Mouse (Mus musculus) stomach, postnatal 0 days (tissue): ENCODE measurements around the gene Tmsb10. TPM values are rescaled to one million over a fixed set of nuclear protein-coding genes. Genes with fewer than 3 reads are reported as not detected.

ENCODE experiments used
- ATAC-seq: fragments of 200-750 bp; cut with Nextera tagmentation; 2 replicates; pipeline ENCODE4 v1.8.0; 2017; ENCODE audit not compliant: low FRiP score, low TSS enrichment
- DNase-seq: peaks from one replicate; pipeline ENCODE4 v3.0.0-alpha.2; 2016; ENCODE audit warnings: low spot score
- H3K27ac ChIP-seq: fragments of 300-500 bp; sonication (generic); replicated peaks from 2 replicates; pipeline ENCODE4 v1.5.1; 2014; ENCODE audit warnings: mild to moderate bottlenecking, control low read depth
- H3K27me3 ChIP-seq: fragments of 300-500 bp; sonication (generic); 2 replicates; pipeline ENCODE4 v1.6.1; 2014; ENCODE audit warnings: low read length; ENCODE audit not compliant: control insufficient read depth, insufficient read depth
- H3K36me3 ChIP-seq: fragments of 300-500 bp; sonication (generic); 2 replicates; pipeline ENCODE4 v1.6.1; 2014; ENCODE audit warnings: low read length, mixed read lengths; ENCODE audit not compliant: control insufficient read depth, insufficient read depth
- H3K4me1 ChIP-seq: fragments of 300-500 bp; sonication (generic); replicated peaks from 2 replicates; pipeline ENCODE4 v1.6.1; 2014; ENCODE audit warnings: antibody characterized with exemption; ENCODE audit not compliant: control insufficient read depth, insufficient read depth
- H3K4me2 ChIP-seq: fragments of 300-500 bp; sonication (generic); replicated peaks from 2 replicates; pipeline ENCODE4 v1.6.1; 2014; ENCODE audit warnings: low read depth, mild to moderate bottlenecking, control low read depth, moderate library complexity
- H3K4me3 ChIP-seq: fragments of 300-500 bp; sonication (generic); 2 replicates; pipeline ENCODE4 v1.5.1; 2014; ENCODE audit warnings: low read depth, low read length, control low read depth
- H3K9ac ChIP-seq: fragments of 300-500 bp; sonication (generic); 2 replicates; pipeline ENCODE4 v1.6.1; 2014; ENCODE audit warnings: mild to moderate bottlenecking, low read length, control low read depth, mixed read lengths
- H3K9me3 ChIP-seq: fragments of 300-500 bp; sonication (generic); 2 replicates; pipeline ENCODE4 v1.6.1; 2016; ENCODE audit warnings: low read length; ENCODE audit not compliant: control insufficient read depth
- CTCF ChIP-seq: IDR thresholded peaks from 2 replicates; pipeline ENCODE4 v1.5.1; 2016; ENCODE audit warnings: antibody characterized with exemption, low read depth, mild to moderate bottlenecking, moderate library complexity
- EP300 ChIP-seq: optimal IDR thresholded peaks from 2 replicates; pipeline ENCODE3; 2016; ENCODE audit warnings: antibody characterized with exemption
- WGBS: fragments of 180-500 bp; shearing (Covaris S2); extraction: QIAGEN DNeasy Blood & Tissue Kit; methylation state at CpG from one replicate; pipeline ENCODE4 v1.1.7; 2014; 5-methylcytosine and 5-hydroxymethylcytosine counted together
- polyA plus RNA-seq: library from polyadenylated mRNA; unstranded; fragments of >200 nt; fragmentation: Nextera tagmentation; extraction: Ambion mirVana; gene quantifications from 2 replicates; pipeline ENCODE4 v1.2.1, GENCODE M21; 2015

Tmsb10 gene
- polyA plus RNA-seq, 1 experiment from 2014 or later, result 1,685 TPM

- H3K27me3 ChIP-seq, result no peaks in the 10 kb centered on the region
- 11% methylated on average over 9 of the region's 9 CpGs for WGBS
- H3K27ac ChIP-seq, result peak overlapping the region; percentile 88
- no peak overlapping the region for H3K9ac ChIP-seq
- no peaks in the 10 kb centered on the region for H3K36me3 ChIP-seq
- peak; percentile 84 for DNase-seq
- H3K9me3 ChIP-seq, result no peaks in the 10 kb centered on the region
- H3K4me3 ChIP-seq, result no peak overlapping the region
- peak; percentile 92 for ATAC-seq
- no peak overlapping the region; the same call in 1 of the 2 replicates for H3K4me2 ChIP-seq
- TF ChIP-seq EP300, result no peak
- no peak for TF ChIP-seq CTCF
- peaks cover 6% of the 10 kb centered on the region for H3K4me1 ChIP-seq
Observed at GRCm38 (mm10) chr6:72926755-72927482, 31.6 kb downstream of the Tmsb10 start.

DNA sequence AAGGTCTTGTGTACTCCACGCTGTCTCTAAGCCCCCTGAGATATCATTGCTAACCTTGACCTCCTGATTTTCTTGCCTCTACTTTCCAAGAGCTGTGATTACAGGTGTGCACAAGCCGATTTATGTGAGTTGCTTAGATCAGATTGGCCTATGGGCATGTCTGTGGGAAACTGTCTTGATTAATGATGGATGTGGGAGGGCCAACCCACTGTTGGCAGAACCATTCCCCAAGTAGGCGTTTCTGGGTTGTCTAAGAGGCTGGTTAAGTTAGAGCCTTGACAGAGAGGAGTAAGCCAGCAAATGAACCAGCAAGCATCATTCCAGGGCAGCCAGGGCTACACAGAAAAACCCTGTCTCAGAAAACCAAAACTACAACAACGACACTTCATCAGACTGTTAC is 32.5 kb downstream of the Tmsb10 start:
- Histone ChIP-seq H3K4me2 (no peak overlapping the region), H3K4me3 (no peak overlapping the region), H3K9me3 (no peaks in the 10 kb centered on the region), H3K36me3 (no peaks in the 10 kb centered on the region), H3K4me1 (peaks cover 6% of the 10 kb centered on the region), H3K9ac (no peak overlapping the region), H3K27ac (peak overlapping the region; percentile 80), H3K27me3 (no peaks in the 10 kb centered on the region)
- ATAC-seq, result no peak
- WGBS, result 59% methylated on average over 4 of the region's 4 CpGs
- no peak for TF ChIP-seq EP300
- DNase-seq, result no peak

DNA sequence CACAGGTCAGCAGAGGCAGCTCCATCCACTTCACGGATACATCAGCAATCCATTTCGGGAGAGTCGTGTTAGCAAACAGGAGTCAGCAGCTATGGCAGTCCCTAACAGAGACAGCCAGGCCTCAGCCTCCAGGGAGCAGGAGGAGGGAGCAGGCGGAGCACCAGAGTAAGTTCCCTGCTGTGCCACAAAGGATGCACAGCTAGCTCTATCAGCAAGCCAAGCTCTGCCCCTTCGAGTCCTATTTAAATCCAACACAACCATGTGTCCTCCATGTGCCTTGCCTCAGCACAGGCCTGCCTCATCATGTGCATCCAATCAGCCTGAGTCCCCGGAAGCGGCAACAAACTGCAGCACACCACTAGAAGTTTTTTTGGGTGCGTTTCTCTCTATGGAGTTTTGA is 35.2 kb downstream of the Tmsb10 start:
- no peak for DNase-seq

DNA sequence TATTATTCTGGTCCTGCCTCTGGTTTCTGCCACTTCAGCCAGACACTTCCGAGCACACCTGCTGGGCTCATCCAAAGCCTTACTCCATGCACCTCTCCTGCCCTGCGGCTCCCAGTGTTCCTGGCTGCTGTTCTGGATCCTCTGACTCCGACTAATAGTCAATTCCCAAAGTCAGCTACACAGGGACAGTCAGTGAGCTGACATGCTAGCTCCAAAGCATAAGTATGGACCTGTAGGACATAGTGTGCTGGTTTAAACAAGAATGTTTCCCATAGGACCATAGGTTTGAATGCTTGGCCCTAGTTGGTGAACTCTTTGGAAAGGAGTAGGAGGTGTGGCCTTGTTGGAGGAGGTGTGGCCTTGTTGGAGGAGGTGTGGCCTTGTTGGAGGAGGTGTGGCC is 37.5 kb downstream of the Tmsb10 start:
- no peak overlapping the region for H3K9ac ChIP-seq
- no peak for DNase-seq
- H3K4me1 ChIP-seq, result no peaks in the 10 kb centered on the region
- 0 out of 2 replicates have a peak, but pooled peaks have one; percentile 42 for ATAC-seq
- H3K9me3 ChIP-seq, result no peaks in the 10 kb centered on the region
- TF ChIP-seq CTCF, result no peak
- TF ChIP-seq EP300, result no peak
- no peaks in the 10 kb centered on the region for H3K36me3 ChIP-seq
- no peak overlapping the region for H3K4me3 ChIP-seq
- no peaks in the 10 kb centered on the region for H3K27me3 ChIP-seq
- H3K27ac ChIP-seq, result no peak overlapping the region
- H3K4me2 ChIP-seq, result no peak overlapping the region
- WGBS, result 90% methylated on average over 3 of the region's 3 CpGs

More for the DNA sequence above, 35.2 kb downstream of the Tmsb10 start:
- Histone ChIP-seq H3K4me1 (peaks cover 6% of the 10 kb centered on the region), H3K9me3 (no peaks in the 10 kb centered on the region), H3K4me2 (no peak overlapping the region), H3K36me3 (no peaks in the 10 kb centered on the region), H3K4me3 (no peak overlapping the region), H3K27me3 (no peaks in the 10 kb centered on the region), H3K27ac (no peak overlapping the region), H3K9ac (no peak overlapping the region)
- no peak for TF ChIP-seq EP300
- TF ChIP-seq CTCF, result no peak
- no peak for ATAC-seq
- WGBS, result 88% methylated on average over 8 of the region's 8 CpGs

DNA sequence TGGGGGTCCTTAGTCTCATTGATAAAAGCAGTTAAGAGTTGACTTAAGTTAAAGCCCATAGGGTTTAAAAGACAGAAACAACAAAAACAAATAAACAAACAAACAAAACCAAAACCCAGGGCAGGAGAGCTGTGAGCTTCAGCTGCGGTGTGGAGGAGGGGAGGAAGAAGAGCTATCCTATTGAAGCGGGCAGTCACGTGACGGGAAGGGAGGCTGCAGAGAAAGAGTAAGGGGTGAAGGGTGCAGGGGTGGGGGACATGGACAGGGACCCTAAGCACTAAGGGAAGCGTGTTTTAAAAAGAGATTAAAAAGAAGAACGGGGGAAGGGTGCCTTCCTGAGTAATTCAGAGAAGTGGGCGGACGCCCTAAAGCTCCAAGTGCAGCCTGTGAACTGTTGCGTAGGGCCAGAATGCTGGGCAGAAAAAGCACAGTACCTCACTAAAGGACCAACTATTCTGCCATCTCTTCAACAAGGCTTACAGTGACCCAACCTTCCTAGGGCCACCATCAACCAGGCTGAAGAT is 40.0 kb downstream of the Tmsb10 start:
- Histone ChIP-seq H3K9ac (no peak overlapping the region), H3K27me3 (no peaks in the 10 kb centered on the region), H3K27ac (no peak overlapping the region), H3K4me1 (no peaks in the 10 kb centered on the region), H3K4me2 (no peak overlapping the region), H3K9me3 (no peaks in the 10 kb centered on the region), H3K36me3 (no peaks in the 10 kb centered on the region), H3K4me3 (no peak overlapping the region)
- TF ChIP-seq CTCF (no peak), EP300 (no peak)
- ATAC-seq, result no peak
- WGBS, result 70% methylated on average over 9 of the region's 9 CpGs
- no peak for DNase-seq

- H3K4me1 ChIP-seq, result no peaks in the 10 kb centered on the region
- H3K9me3 ChIP-seq, result no peaks in the 10 kb centered on the region
- DNase-seq, result no peak
- H3K36me3 ChIP-seq, result no peaks in the 10 kb centered on the region
- ATAC-seq, result no peak
- WGBS, result 81% methylated on average over 7 of the region's 7 CpGs
- TF ChIP-seq EP300 (no peak), CTCF (no peak)
- H3K4me2 ChIP-seq, result no peak overlapping the region
- no peak overlapping the region for H3K9ac ChIP-seq
- H3K27ac ChIP-seq, result no peak overlapping the region
- H3K27me3 ChIP-seq, result no peaks in the 10 kb centered on the region
- no peak overlapping the region for H3K4me3 ChIP-seq
Observed at GRCm38 (mm10) chr6:72916330-72916729, 42.2 kb downstream of the Tmsb10 start.
